Mouse (Mus musculus): ENCODE results near the gene Napsa. TPM values are rescaled to one million over a fixed set of nuclear protein-coding genes. Genes with fewer than 3 reads are reported as not detected.

Napsa gene
- polyA plus RNA-seq (2015; fragmentation: Nextera tagmentation; extraction: Ambion mirVana) = 0.62 and 1.2 TPM in 2 replicates

DNA sequence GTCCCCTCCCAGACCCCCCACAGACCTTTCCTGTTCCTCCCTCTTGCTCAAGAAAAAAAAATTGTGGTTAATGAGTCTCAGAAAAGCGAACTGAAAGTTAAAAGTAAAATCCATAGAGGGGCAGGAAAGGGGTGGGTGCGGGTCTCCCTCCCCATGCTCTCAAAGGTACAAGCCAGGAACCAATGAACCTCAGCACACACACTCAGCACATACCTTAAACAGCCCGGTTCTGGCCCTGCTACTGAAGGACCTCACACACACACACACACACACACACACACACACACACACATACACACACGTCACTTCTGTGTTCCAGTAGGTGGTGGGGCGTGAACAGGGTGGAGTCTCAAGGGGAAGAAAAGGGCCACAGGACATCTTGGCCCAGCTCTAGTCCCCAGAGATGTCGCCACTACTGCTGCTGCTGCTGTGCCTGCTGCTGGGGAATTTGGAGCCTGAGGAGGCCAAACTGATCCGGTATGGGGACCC lies at the start of gene Napsa:
TSS of gene Napsa (plus strand) at position 168 of the 489 bp plus-strand sequence.

DNA sequence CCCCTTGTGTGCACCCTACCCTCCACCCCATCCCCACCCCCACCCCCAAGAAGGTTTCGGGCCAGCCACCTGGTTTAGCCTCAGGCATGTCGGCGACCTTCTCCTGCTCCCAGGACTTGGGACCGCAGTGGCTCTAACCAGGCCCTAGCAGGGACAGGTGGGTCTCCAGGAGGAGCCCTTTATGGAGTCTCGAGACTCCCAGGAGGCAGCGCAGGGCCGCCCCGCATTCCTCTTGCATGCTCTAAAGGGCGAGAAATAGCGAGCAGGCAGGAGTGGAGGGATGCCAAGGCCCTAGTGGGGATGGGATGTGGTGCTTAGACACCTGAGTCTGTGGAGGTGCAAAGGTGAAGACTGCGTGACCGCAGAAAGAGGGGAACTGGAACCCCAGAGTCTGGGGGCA lies 47.7 kb upstream of the Napsa start, which contains the start of gene Mybpc2:
TSS of gene Mybpc2 (minus strand) at position 155 of the 400 bp plus-strand sequence.

DNA sequence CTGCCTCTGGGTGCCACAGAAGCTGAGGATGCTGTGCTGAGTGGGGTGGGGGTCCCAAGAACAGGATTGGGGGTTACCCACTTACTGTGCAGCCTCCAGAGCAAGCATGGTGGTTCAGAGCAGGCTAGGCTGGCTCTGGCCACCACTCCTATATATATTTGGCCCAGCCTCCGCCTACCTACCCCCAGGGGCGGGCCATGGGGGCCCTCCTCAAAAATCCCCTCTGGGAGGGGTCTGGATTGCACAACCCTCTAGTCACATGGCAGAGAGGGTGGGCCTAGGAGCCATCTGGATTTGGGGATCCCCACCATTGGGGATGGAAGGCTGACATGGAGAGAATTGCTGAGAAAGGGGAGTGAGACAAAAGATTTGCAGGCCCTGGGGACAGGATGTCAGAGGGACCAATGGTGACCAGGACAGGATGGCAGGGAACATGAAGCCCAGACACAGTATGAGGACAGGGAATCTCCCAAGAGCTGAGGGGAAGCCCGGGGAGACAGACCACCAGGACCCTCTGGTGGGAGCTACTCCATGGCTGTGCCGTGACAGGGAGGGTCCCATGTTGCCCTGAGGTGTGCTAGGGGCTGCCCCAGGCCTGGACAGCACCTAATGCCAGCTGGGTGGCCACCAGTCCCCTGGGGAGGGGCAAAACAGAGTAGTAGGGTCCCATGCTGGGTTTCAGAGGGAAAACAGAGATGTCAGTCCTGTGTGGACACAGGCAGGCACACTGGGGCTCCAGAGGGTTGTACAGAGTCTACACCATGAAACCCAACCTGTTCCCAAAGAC lies 40.0 kb upstream of the Napsa start, which contains the start of gene Spib:
TSS of gene Spib (minus strand) at position 126 of the 787 bp plus-strand sequence.

DNA sequence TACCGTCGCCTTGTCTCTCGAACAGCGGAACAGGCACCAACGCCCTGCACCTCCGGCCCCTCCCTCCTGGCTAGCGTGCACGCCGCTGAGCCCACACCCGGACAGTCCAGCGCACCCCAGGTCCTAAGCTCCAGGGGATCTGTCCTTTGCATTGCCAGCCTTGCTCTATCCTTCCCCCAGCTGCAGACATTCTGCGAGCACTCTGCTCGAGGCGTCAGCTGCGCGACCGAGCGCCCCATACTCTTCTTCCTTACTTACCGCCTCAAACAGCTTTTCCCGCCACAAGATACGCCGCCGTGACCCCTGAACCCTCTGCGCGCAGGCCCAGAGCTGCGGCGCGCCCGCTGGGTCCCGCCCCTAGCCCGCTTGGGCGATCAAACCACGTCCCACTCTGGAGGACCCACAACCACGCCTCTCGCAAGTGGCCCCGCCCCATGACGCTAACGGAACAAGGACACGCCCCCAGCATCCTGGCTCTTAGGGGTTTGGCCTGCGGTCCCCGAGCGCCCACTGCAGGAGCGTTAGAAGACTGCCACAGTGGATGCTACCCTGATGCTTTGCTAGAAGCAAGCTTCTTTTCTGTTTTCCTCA lies 23.6 kb upstream of the Napsa start, which contains the start of gene Pold1:
TSS of gene Pold1 (minus strand) at position 353 of the 591 bp plus-strand sequence.

DNA sequence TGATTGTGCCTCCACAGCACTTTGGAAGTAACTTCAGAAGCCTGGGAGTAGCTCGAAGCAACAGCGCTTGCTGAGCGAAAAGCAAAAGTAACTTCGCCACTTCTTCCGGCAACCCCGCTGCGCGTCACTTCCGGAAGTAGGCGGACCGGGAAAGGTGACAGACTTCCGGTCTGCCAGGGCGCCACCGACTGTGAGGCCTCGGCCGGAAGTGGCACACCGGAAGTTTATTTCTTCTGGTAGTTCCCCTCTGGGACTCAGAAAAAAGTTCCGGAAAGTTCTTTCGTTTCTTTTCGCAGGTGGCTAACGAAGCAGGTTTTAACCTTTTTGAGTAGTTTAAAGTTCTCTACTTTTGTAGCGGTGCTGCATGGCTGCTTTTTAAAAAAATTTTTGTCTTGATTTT lies 18.4 kb upstream of the Napsa start, which contains the start of gene Nr1h2:
TSS of gene Nr1h2 (minus strand) at position 126 of the 400 bp plus-strand sequence.

DNA sequence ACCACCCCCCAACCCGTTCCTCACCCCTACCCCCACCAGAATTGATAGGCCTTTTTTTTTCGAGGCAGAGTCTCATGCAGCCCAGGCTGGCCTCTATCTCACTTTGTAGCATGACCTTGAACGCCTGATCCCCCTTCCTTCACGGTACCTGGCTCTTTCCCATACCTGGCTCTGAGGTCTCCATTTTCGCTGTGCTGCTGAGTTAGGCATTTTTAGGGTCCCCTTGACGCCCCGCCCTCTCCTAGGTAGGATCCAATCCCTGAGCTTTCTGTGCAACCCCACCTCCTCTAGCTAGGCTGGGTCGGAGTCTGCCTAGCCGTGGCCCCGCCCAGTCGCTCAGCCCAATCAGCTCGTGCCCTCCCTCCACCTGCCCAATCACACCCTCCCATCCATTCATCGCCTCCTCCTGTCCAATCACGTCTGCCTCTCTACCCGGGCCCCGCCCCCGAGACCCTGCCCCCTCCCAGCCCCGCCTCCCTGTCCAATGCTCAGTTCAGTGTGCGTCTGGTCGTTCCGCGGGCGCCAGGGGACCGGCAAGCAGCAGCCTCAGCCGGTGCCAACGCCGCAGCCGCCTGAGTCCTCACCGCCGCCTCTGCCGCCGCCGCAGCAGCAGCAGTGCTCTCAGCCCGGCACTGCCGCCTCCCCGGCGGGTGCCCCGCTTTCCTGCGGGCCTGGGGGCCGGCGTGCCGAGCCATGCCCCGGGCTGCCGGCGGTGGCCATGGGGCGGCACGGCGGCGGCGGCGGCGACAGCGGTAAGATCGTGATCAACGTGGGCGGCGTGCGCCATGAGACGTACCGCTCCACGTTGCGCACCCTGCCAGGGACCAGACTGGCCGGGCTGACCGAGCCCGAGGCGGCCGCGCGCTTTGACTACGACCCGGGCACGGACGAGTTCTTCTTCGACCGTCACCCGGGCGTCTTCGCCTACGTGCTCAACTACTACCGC lies 18.5 kb downstream of the Napsa start, which contains the start of gene Kcnc3:
TSS of gene Kcnc3 (plus strand) at position 263 of the 946 bp plus-strand sequence.

Small RNAs within 50 kb of the gene (microRNA-seq; reads per million reads assigned to microRNA genes)
- gene Mir7053 = not detected

Other genes starting within 250 kb of the Napsa start
- 100 and 108 TPM in 2 replicates for gene Syt3, start 188.3 kb upstream of the Napsa start, polyA plus RNA-seq (2015; fragmentation: Nextera tagmentation; extraction: Ambion mirVana)
- 4.4 and 6.2 TPM in 2 replicates for gene 1700008O03Rik, start 186.6 kb upstream of the Napsa start, polyA plus RNA-seq (2015; fragmentation: Nextera tagmentation; extraction: Ambion mirVana)
- gene Lrrc4b, start 143.4 kb upstream of the Napsa start, polyA plus RNA-seq (2015; fragmentation: Nextera tagmentation; extraction: Ambion mirVana) = 27.6 and 27.7 TPM in 2 replicates
- 1.8 and 2.4 TPM in 2 replicates for gene Aspdh, start 107.0 kb upstream of the Napsa start, polyA plus RNA-seq (2015; fragmentation: Nextera tagmentation; extraction: Ambion mirVana)
- 37.0 and 40.2 TPM in 2 replicates for gene Josd2, start 104.4 kb upstream of the Napsa start, polyA plus RNA-seq (2015; fragmentation: Nextera tagmentation; extraction: Ambion mirVana)
- gene Emc10, start 75.9 kb upstream of the Napsa start, polyA plus RNA-seq (2015; fragmentation: Nextera tagmentation; extraction: Ambion mirVana) = 183 and 194 TPM in 2 replicates
- gene Fam71e1, start 75.8 kb upstream of the Napsa start, polyA plus RNA-seq (2015; fragmentation: Nextera tagmentation; extraction: Ambion mirVana) = 21.1 and 31.4 TPM in 2 replicates
- gene Mybpc2, start 47.7 kb upstream of the Napsa start, polyA plus RNA-seq (2015; fragmentation: Nextera tagmentation; extraction: Ambion mirVana) = 0.20 and 0.36 TPM in 2 replicates
- 0.32 TPM in 1 of 2 replicates, not detected in the other for gene Spib, start 40.3 kb upstream of the Napsa start, polyA plus RNA-seq (2015; fragmentation: Nextera tagmentation; extraction: Ambion mirVana)
- gene Pold1, start 23.5 kb upstream of the Napsa start, polyA plus RNA-seq (2015; fragmentation: Nextera tagmentation; extraction: Ambion mirVana) = 9.2 and 10.7 TPM in 2 replicates
- 47.5 and 53.6 TPM in 2 replicates for gene Nr1h2, start 18.4 kb upstream of the Napsa start, polyA plus RNA-seq (2015; fragmentation: Nextera tagmentation; extraction: Ambion mirVana)
- gene Kcnc3, start 18.3 kb downstream of the Napsa start, polyA plus RNA-seq (2015; fragmentation: Nextera tagmentation; extraction: Ambion mirVana) = 11.6 and 11.9 TPM in 2 replicates
- 9.5 and 11.4 TPM in 2 replicates for gene Myh14, start 98.5 kb downstream of the Napsa start, polyA plus RNA-seq (2015; fragmentation: Nextera tagmentation; extraction: Ambion mirVana)
- not detected in 2 replicates for gene Izumo2, start 136.4 kb downstream of the Napsa start, polyA plus RNA-seq (2015; fragmentation: Nextera tagmentation; extraction: Ambion mirVana)
- 26.6 and 27.4 TPM in 2 replicates for gene Vrk3, start 176.0 kb downstream of the Napsa start, polyA plus RNA-seq (2015; fragmentation: Nextera tagmentation; extraction: Ambion mirVana)
- gene Zfp473, start 178.7 kb downstream of the Napsa start, polyA plus RNA-seq (2015; fragmentation: Nextera tagmentation; extraction: Ambion mirVana) = 0.77 and 0.92 TPM in 2 replicates
- 30.3 and 34.3 TPM in 2 replicates for gene Nup62, start 243.7 kb downstream of the Napsa start, polyA plus RNA-seq (2015; fragmentation: Nextera tagmentation; extraction: Ambion mirVana)
- gene Il4i1, start 244.0 kb downstream of the Napsa start, polyA plus RNA-seq (2015; fragmentation: Nextera tagmentation; extraction: Ambion mirVana) = 0.65 and 0.75 TPM in 2 replicates
- 4.6 TPM in 2 replicates for gene Atf5, start 244.3 kb downstream of the Napsa start, polyA plus RNA-seq (2015; fragmentation: Nextera tagmentation; extraction: Ambion mirVana)

Measured in neural tube, postnatal 0 days (tissue).